Mouse (Mus musculus) cerebellum, adult 2 months (tissue): ENCODE measurements around the gene Lmnb2. TPM values are rescaled to one million over a fixed set of nuclear protein-coding genes. Genes with fewer than 3 reads are reported as not detected.

Experiments used
- DNase-seq, 2 experiments: peaks; one replicate each; pipeline ENCODE4 v3.0.0; 2021
- H3K27ac ChIP-seq: fragments of 200-500 bp; 2 replicates; pipeline ENCODE4 v1.5.1; 2012; ENCODE audit warnings: low read length, control low read depth, inconsistent platforms; ENCODE audit not compliant: insufficient read depth
- H3K27me3 ChIP-seq: fragments of 200-500 bp; 2 replicates; pipeline ENCODE4 v1.6.1; 2012; ENCODE audit warnings: inconsistent platforms, mild to moderate bottlenecking, low read length, moderate library complexity; ENCODE audit not compliant: control insufficient read depth, insufficient read depth
- H3K4me1 ChIP-seq: fragments of 200-500 bp; 2 replicates; pipeline ENCODE4 v1.6.1; 2011; ENCODE audit warnings: low read length; ENCODE audit not compliant: control insufficient read depth, insufficient read depth
- H3K4me3 ChIP-seq: fragments of 200-500 bp; replicated peaks from 2 replicates; pipeline ENCODE3; 2011; ENCODE audit warnings: mild to moderate bottlenecking, low read depth, low read length, control low read depth; ENCODE audit not compliant: insufficient read depth
- CTCF ChIP-seq: fragments of 200-500 bp; IDR thresholded peaks from 2 replicates; pipeline ENCODE4 v1.5.1; 2011; ENCODE audit warnings: low read depth, mild to moderate bottlenecking, control low read depth, low read length, moderate library complexity, borderline replicate concordance; ENCODE audit not compliant: insufficient read depth
- POLR2A ChIP-seq: fragments of 200-500 bp; IDR thresholded peaks from 2 replicates; pipeline ENCODE4 v1.6.1; 2011; ENCODE audit warnings: low read length, control low read depth, borderline replicate concordance; ENCODE audit not compliant: insufficient read depth
- WGBS: fragments of 180-500 bp; shearing (Covaris S2); methylation state at CpG from one replicate; pipeline ENCODE4 v1.1.7; 2018; 5-methylcytosine and 5-hydroxymethylcytosine counted together
- polyA plus RNA-seq: library from polyadenylated mRNA; depleted of rRNA; stranded (reverse); fragments of >200 nt; gene quantifications from 2 replicates; pipeline ENCODE4 v1.2.3, GENCODE M21; 2012

The Lmnb2 gene
- polyA plus RNA-seq, 1 experiment = 39.0 TPM

GRCm38 (mm10) chr10:80904709-80905108, 13.3 kb downstream of the Lmnb2 start:
- no peak overlapping the region for H3K27ac ChIP-seq
- H3K4me3 ChIP-seq = no peak overlapping the region
- DNase-seq = no peak
- no peaks in the 10 kb centered on the region; the same call in 1 of the 2 replicates for H3K4me1 ChIP-seq
- H3K27me3 ChIP-seq = no peaks in the 10 kb centered on the region
- 88% methylated on average over 11 of the region's 11 CpGs for WGBS
- TF ChIP-seq POLR2A = no peak
- no peak for TF ChIP-seq CTCF

GRCm38 (mm10) chr10:80904004-80904693, 13.9 kb downstream of the Lmnb2 start:
- no peak for TF ChIP-seq CTCF
- no peak for TF ChIP-seq POLR2A
- no peak overlapping the region for H3K27ac ChIP-seq
- 72% methylated on average over 28 of the region's 28 CpGs for WGBS
- H3K4me3 ChIP-seq = no peak overlapping the region
- no peak for DNase-seq
- H3K27me3 ChIP-seq = no peaks in the 10 kb centered on the region
- H3K4me1 ChIP-seq = peaks cover 6% of the 10 kb centered on the region; the same call in 1 of the 2 replicates

DNA sequence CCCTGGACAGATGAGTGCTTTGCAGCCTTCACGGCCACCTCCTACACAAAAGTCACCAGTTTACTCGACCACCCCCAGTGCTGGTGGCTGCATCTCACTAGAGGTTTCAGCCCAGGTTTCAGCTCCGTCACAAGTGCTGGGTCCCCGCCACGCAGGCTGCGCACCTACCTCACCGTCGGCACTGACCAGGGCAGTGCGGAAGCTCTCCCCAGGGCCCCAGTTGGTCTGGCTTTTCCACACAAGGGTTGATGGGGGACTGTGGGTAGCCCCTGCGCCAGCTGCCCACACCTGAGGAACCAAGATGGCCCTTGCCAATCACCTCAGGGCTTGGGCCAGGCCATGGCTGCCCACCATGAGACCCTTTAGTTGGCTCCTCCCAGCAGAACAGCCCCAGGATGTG, 14.8 kb downstream of the Lmnb2 start:
- WGBS = 93% methylated on average over 10 of the region's 10 CpGs
- Histone ChIP-seq H3K27me3 (no peaks in the 10 kb centered on the region), H3K27ac (no peak overlapping the region), H3K4me1 (peaks cover 13% of the 10 kb centered on the region), H3K4me3 (no peak overlapping the region)
- TF ChIP-seq CTCF = no peak
- DNase-seq = no peak

DNA sequence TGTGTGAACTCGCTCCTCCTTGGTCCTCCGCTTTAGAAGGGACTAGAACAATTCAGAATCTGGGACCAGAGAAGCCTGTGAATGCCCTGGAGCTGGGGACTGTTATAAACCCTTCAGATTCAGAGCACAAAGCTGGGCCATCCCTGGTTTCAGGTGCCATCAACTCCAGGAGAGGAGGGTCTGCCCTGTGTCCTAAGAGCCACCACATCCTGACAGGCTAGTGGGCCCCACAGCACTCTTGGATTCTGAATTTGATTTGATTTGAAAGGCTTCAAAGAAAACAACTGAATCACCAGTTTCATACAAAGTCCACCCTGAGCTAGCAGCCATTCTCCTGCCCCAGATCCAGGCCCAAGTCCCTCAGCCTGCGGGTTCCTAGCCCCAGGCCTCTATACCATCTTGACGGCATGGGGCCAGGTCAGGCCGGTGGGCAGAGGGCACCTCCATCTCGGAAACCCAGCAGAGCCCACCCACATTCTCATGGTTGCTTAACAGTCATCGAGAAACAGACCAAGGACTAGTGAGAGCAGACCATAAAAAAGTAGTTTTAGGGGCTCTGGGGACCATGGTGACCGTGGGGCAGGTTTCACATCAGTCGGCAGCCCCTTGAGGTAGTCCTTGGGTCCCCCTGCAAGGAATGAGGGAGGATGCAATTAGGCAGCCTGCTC, 15.6 kb downstream of the Lmnb2 start:
- no peak overlapping the region for H3K27ac ChIP-seq
- H3K4me3 ChIP-seq = no peak overlapping the region
- DNase-seq = no peak
- 91% methylated on average over 9 of the region's 9 CpGs for WGBS
- no peaks in the 10 kb centered on the region for H3K27me3 ChIP-seq
- no peak for TF ChIP-seq CTCF
- no peak for TF ChIP-seq POLR2A
- peaks cover 16% of the 10 kb centered on the region for H3K4me1 ChIP-seq

DNA sequence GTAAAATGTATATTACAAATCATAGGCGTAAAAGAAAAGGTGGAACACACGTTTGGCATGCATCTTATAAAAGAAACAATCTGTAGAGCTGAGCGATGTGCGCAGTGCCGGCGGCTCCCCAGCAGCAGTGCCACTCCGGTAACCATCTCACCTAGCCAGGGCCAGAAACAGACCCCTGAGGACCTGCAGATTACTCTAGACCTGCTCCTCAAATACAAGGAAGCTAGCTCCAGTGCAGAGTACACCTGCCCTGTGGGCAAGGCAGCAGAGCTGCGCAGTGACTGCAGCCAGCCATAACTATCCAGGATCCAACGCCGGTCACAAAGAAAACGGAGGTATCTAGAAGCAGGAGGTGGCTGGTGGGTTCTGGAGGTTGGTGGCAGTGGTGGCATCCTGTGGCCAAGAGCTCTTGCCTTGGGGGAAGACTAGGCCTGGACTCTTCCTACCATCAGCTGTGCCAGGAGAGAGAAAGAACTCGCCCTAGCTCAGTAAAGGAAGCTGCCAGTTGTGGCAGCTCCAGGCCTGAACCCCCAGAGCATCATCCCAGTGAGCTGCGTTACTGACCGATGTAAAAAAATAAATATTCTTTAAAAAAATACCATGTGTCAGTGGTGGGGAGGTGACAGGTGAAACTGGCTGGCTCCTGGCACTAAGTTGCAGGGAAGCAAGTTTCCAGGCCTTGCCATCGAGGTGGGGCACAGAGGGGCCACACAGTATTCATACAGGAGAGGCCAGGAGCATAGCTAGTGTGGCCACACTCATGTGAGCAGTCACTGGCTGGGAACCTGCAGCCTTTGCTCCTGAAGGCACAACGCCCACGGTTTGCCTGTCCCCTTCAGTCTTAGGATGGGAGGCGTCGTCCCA, 16.4 kb downstream of the Lmnb2 start:
- no peaks in the 10 kb centered on the region for H3K27me3 ChIP-seq
- peaks cover 16% of the 10 kb centered on the region for H3K4me1 ChIP-seq
- TF ChIP-seq POLR2A = no peak
- TF ChIP-seq CTCF = no peak
- WGBS = 87% methylated on average over 19 of the region's 19 CpGs
- peak; percentile 39 to 42 for DNase-seq
- H3K27ac ChIP-seq = 0 out of 2 replicates have a peak overlapping the region, but pooled peaks have one; percentile 10
- H3K4me3 ChIP-seq = no peak overlapping the region

DNA sequence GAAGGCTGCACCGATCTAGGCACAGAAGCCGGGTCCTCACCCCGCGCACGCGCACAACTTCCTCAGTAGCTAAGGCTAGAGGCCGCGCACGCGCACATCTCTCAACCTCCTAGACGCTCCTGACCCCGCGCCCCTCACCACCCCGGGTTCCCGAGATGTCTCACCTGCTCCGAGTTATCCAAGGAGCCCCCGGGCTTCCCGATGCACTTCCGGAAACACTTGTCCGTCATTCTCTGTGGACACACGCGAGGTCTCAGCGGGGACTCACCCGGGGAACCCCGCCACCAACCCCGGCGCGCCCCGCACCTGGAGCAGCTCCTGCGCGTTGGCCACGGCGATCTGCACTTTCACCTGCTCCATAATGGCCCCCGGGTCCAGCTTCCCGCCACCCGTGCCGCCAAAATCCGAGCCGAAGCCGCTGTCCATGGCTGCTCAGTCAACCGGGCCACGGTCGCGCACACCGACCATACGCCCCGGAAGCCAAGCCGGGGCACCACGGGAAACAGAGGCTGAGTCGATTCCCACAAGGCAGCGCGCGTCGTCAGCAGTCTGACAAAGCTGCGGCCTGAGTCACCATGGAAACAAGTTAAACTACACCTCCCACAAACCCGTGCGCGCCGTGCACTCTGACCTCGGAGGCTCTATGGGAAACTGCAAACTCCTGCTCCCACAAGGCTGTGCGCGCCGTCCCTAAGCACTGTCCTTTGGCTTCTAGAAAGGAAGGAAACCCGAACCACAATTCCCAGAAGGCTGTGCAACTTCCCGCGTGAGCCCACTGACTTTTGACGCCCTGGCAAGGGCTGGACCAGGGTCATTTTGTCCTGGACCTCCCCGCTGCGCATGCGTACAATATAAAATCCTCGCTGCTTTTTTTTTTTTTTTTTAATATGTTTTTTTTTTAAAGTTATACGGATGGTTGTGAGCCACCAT, 17.5 kb downstream of the Lmnb2 start, which contains the start of gene Timm13:
TSS of gene Timm13 (minus strand) at position 652 of the 930 bp plus-strand sequence.
- H3K4me3 ChIP-seq = peak within 1 kb of the TSS; percentile 62

More for the DNA sequence above, 17.5 kb downstream of the Lmnb2 start, which contains the start of gene Timm13:
- peaks cover 16% of the 10 kb centered on the region for H3K4me1 ChIP-seq
- no peaks in the 10 kb centered on the region for H3K27me3 ChIP-seq
- peak; percentile 98 to 100 for DNase-seq
- peak within 1 kb of the TSS; percentile 41 for H3K27ac ChIP-seq
- TF ChIP-seq CTCF (no peak), POLR2A (peak; percentile 74)
- WGBS = under 1% methylated on average over 72 of the region's 72 CpGs
